ENCODE assay signal across 15 mouse cellular contexts in genomic region chr6:106237046-106237948, GRCm38 (mm10).
DNase-seq lines count a peak whose midpoint lies in the region; ATAC-seq and TF ChIP-seq lines count a peak whose summit lies in the region.
"Had no signal": no experiment of that assay in that cellular context is flagged by ENCODE, and none has a peak within 500 bp of the region (broad histone marks: within the 10 kb centered on the region; RNA-seq: fewer than 3 reads in every experiment).

No protein-coding gene starts in this region.

- no peak overlapping the region for H3K9ac ChIP-seq in intestine, embryonic 15.5 days
- H3K9ac ChIP-seq in intestine, postnatal 0 days (ENCODE audit: low read depth, low read length), result no peak overlapping the region
- H3K9ac ChIP-seq in midbrain, embryonic 16.5 days (ENCODE audit: low read depth, low read length), result no peak overlapping the region
- H3K9ac ChIP-seq: heart, embryonic 13.5 days; liver, embryonic 13.5 days; stomach, embryonic 15.5 days had no signal

- ATAC-seq in cerebellum, adult (ENCODE audit: insufficient number of reproducible peaks, low FRiP score, low TSS enrichment), result peak; percentile 45; the same call in 1 of the 2 replicates
- ATAC-seq in intestine, embryonic 15.5 days, result 0 out of 2 replicates have a peak, but pooled peaks have one; percentile 28
- ATAC-seq in intestine, postnatal 0 days, result no peak
- peak; percentile 28; the same call in 1 of the 2 replicates for ATAC-seq in midbrain, embryonic 16.5 days

- H3K27me3 ChIP-seq in intestine, embryonic 15.5 days (replicated peaks), result no peaks in the 10 kb centered on the region
- no peaks in the 10 kb centered on the region for H3K27me3 ChIP-seq in intestine, postnatal 0 days (replicated peaks; ENCODE audit: control insufficient read depth, insufficient read depth, low read length)
- H3K27me3 ChIP-seq in midbrain, embryonic 16.5 days (ENCODE audit: control insufficient read depth, insufficient read depth, low read depth, low read length), result no peaks in the 10 kb centered on the region
- H3K27me3 ChIP-seq: heart, embryonic 13.5 days; liver, embryonic 13.5 days; stomach, embryonic 15.5 days had no signal

- TF ChIP-seq CTCF in intestine, postnatal 0 days (IDR thresholded peaks at IDR 0.05; ENCODE audit: low read depth), result no peak

- no peak for DNase-seq in cerebellum, postnatal 36 days
- peak; percentile 30 for DNase-seq in brain, adult 2 months (ENCODE audit: low read depth, low spot score)
- no peak for DNase-seq in right cerebral cortex, postnatal 14 days
- DNase-seq in frontal cortex, postnatal 25 days (ENCODE audit: low spot score in 2 of 2), result no peak
- DNase-seq: adrenal gland, adult 8-10 months; cerebellum, adult 9-10 months; heart, postnatal 4 days; left cerebral cortex, postnatal 4 days; liver, embryonic 13.5 days had no signal

- H3K4me1 ChIP-seq in intestine, embryonic 15.5 days (replicated peaks), result no peaks in the 10 kb centered on the region
- H3K4me1 ChIP-seq in intestine, postnatal 0 days (replicated peaks; ENCODE audit: control insufficient read depth, insufficient read depth, low read length), result no peaks in the 10 kb centered on the region
- 0 out of 2 replicates have a peak, but pooled peaks cover 2% of the 10 kb centered on the region for H3K4me1 ChIP-seq in midbrain, embryonic 16.5 days (ENCODE audit: control insufficient read depth, insufficient read depth, low read length)
- H3K4me1 ChIP-seq: heart, embryonic 13.5 days; liver, embryonic 13.5 days; stomach, embryonic 15.5 days had no signal

- H3K36me3 ChIP-seq in intestine, embryonic 15.5 days, result no peaks in the 10 kb centered on the region
- H3K36me3 ChIP-seq in intestine, postnatal 0 days (ENCODE audit: control insufficient read depth, insufficient read depth), result no peaks in the 10 kb centered on the region
- H3K36me3 ChIP-seq in midbrain, embryonic 16.5 days (ENCODE audit: control insufficient read depth, insufficient read depth, low read length), result no peaks in the 10 kb centered on the region
- H3K36me3 ChIP-seq: heart, embryonic 13.5 days; liver, embryonic 13.5 days; stomach, embryonic 15.5 days had no signal

- 23% methylated on average over 12 of the region's 12 CpGs for WGBS in intestine, embryonic 15.5 days
- 31% methylated on average over 12 of the region's 12 CpGs for WGBS in intestine, postnatal 0 days
- WGBS in midbrain, embryonic 16.5 days, result 52% methylated on average over 12 of the region's 12 CpGs

- no peak overlapping the region for H3K4me2 ChIP-seq in intestine, embryonic 15.5 days (replicated peaks)
- H3K4me2 ChIP-seq in intestine, postnatal 0 days (replicated peaks; ENCODE audit: low read depth), result no peak overlapping the region
- no peak overlapping the region for H3K4me2 ChIP-seq in midbrain, embryonic 16.5 days (ENCODE audit: low read length)
- H3K4me2 ChIP-seq: heart, embryonic 13.5 days; liver, embryonic 13.5 days; stomach, embryonic 15.5 days had no signal

- H3K4me3 ChIP-seq in intestine, embryonic 15.5 days (replicated peaks), result no peak overlapping the region
- H3K4me3 ChIP-seq in intestine, postnatal 0 days (ENCODE audit: low read depth, low read length), result no peak overlapping the region
- no peak overlapping the region for H3K4me3 ChIP-seq in midbrain, embryonic 16.5 days (ENCODE audit: low read depth, low read length)
- H3K4me3 ChIP-seq: heart, embryonic 13.5 days; liver, embryonic 13.5 days; stomach, embryonic 15.5 days had no signal

- no peaks in the 10 kb centered on the region for H3K9me3 ChIP-seq in intestine, embryonic 15.5 days
- no peaks in the 10 kb centered on the region for H3K9me3 ChIP-seq in intestine, postnatal 0 days (ENCODE audit: control insufficient read depth)
- H3K9me3 ChIP-seq in midbrain, embryonic 16.5 days (replicated peaks; ENCODE audit: control insufficient read depth, low read length, poor library complexity, severe bottlenecking), result no peaks in the 10 kb centered on the region
- H3K9me3 ChIP-seq: heart, embryonic 13.5 days; stomach, embryonic 15.5 days had no signal

- no peak overlapping the region for H3K27ac ChIP-seq in intestine, embryonic 15.5 days
- no peak overlapping the region for H3K27ac ChIP-seq in intestine, postnatal 0 days (ENCODE audit: low read depth, low read length)
- no peak overlapping the region for H3K27ac ChIP-seq in midbrain, embryonic 16.5 days (ENCODE audit: low read length)
- H3K27ac ChIP-seq: heart, embryonic 13.5 days; liver, embryonic 13.5 days; stomach, embryonic 15.5 days had no signal
